Mouse (Mus musculus) liver, postnatal 0 days (tissue): Measurements from ENCODE around the gene Tmem30a. TPM values are rescaled to one million over a fixed set of nuclear protein-coding genes. Genes with fewer than 3 reads are reported as not detected.

Source experiments
- ATAC-seq: fragments of 200-750 bp; cut with Nextera tagmentation; 2 replicates; pipeline ENCODE4 v1.8.0; 2017; ENCODE audit warnings: mild to moderate bottlenecking, moderate library complexity
- DNase-seq: peaks from one replicate; pipeline ENCODE4 v3.0.0-alpha.2; 2016
- H3K27ac ChIP-seq: fragments of 300-500 bp; sonication (generic); 2 replicates; pipeline ENCODE4 v1.5.1; 2014; ENCODE audit warnings: antibody characterized with exemption, moderate library complexity, mild to moderate bottlenecking, low read depth
- H3K27me3 ChIP-seq: fragments of 300-500 bp; sonication (generic); 2 replicates; pipeline ENCODE4 v1.6.1; 2014; ENCODE audit warnings: low read length, control low read depth, mixed read lengths; ENCODE audit not compliant: insufficient read depth
- H3K36me3 ChIP-seq: fragments of 300-500 bp; sonication (generic); replicated peaks from 2 replicates; pipeline ENCODE4 v1.6.1; 2014; ENCODE audit warnings: mild to moderate bottlenecking, control low read depth, low read length, moderate library complexity, mixed read lengths; ENCODE audit not compliant: insufficient read depth
- H3K4me1 ChIP-seq: fragments of 300-500 bp; sonication (generic); 2 replicates; pipeline ENCODE4 v1.6.1; 2014; ENCODE audit warnings: antibody characterized with exemption, mild to moderate bottlenecking, control low read depth; ENCODE audit not compliant: insufficient read depth
- H3K4me2 ChIP-seq: fragments of 300-500 bp; sonication (generic); 2 replicates; pipeline ENCODE4 v1.6.1; 2014; ENCODE audit warnings: low read depth, mild to moderate bottlenecking, low read length, moderate library complexity, mixed read lengths
- H3K4me3 ChIP-seq: fragments of 300-500 bp; sonication (generic); 2 replicates; pipeline ENCODE4 v1.5.1; 2014; ENCODE audit warnings: low read depth, low read length
- H3K9ac ChIP-seq: fragments of 300-500 bp; sonication (generic); replicated peaks from 2 replicates; pipeline ENCODE4 v1.6.1; 2014; ENCODE audit warnings: mild to moderate bottlenecking, moderate library complexity
- H3K9me3 ChIP-seq: fragments of 300-500 bp; sonication (generic); 2 replicates; pipeline ENCODE4 v1.6.1; 2016; ENCODE audit warnings: mild to moderate bottlenecking, control low read depth, low read length, mixed read lengths
- CTCF ChIP-seq: sonication (generic); IDR thresholded peaks from 2 replicates; pipeline ENCODE4 v1.5.1; 2016; ENCODE audit warnings: antibody characterized with exemption, low read depth
- EP300 ChIP-seq: IDR thresholded peaks from 2 replicates; pipeline ENCODE4 v1.6.1; 2016; ENCODE audit warnings: antibody characterized with exemption, low read depth, mild to moderate bottlenecking
- WGBS: fragments of 180-500 bp; shearing (Covaris S2); extraction: QIAGEN DNeasy Blood & Tissue Kit; methylation state at CpG from one replicate; pipeline ENCODE4 v1.1.7; 2014; ENCODE audit not compliant: insufficient replicate concordance; 5-methylcytosine and 5-hydroxymethylcytosine counted together
- polyA plus RNA-seq: library from polyadenylated mRNA; unstranded; fragments of >200 nt; fragmentation: Nextera tagmentation; extraction: Ambion mirVana; gene quantifications from 2 replicates; pipeline ENCODE4 v1.2.1, GENCODE M21; 2015

Gene Tmem30a
- 59.7 and 67.5 TPM in 2 replicates for polyA plus RNA-seq

DNA sequence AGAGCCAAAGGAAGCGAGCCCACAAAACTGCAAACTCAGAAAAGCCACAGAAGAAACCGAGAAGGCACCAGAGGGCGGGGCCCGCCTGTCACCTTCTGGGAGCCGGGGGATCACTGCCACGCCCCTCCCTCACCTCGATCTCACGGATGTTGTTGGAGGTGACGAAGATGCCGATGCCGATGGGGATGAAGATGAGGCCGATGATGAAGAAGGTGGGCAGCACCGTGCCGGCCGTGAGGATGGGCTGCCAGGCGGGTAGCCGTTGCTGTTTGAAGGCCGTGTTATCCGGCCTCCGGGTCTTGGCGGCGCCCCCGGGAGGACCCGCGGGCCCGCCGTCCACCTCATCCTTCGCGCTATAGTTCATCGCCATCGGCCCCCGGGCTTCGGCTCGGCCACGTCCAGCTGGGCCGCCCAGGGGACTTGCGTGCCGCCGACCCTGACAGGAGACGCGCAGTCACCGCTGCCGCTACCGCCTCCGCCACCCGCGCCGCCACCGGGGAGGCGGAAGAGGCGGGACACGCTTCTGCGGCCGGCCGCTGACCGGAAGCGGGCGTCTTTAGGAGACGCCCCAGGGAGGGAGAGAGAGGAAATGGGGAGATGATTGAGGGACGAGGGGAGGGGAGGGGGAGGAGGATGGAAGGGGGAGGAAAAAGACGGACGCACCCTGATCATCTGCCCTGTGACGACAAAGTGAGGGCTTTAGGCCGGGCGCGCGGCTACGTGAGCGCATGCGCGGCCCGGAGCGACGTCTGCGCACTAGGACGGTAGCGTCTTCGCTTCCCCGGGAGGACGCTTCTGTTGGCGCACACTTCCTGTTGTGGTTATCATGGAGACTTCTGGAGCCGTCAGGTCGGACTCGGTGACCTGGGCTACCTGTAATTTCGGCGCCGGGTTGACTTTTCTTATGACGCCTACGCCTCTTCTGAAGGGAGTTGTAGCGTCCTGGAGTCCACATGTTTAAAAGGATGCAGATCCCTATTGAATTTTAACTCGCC, at the start of gene Tmem30a:
Gene Tmem30a, minus strand, starts transcription at position 667 of the 995 bp plus-strand sequence.
- ATAC-seq (peak; percentile 94), DNase-seq (peak; percentile 93)
- TF ChIP-seq CTCF (no peak), EP300 (0 out of 2 replicates have a peak, but pooled peaks have one; percentile 4)
- Histone ChIP-seq H3K4me2 (peak within 1 kb of the TSS; percentile 83), H3K4me1 (peaks cover 29% of the 10 kb centered on the region), H3K9ac (peak within 1 kb of the TSS; percentile 86), H3K27me3 (no peaks in the 10 kb centered on the region), H3K9me3 (no peaks in the 10 kb centered on the region), H3K36me3 (no peaks in the 10 kb centered on the region), H3K27ac (peak within 1 kb of the TSS; percentile 98), H3K4me3 (peak within 1 kb of the TSS; percentile 97)
- WGBS = under 1% methylated on average over 87 of the region's 91 CpGs

DNA sequence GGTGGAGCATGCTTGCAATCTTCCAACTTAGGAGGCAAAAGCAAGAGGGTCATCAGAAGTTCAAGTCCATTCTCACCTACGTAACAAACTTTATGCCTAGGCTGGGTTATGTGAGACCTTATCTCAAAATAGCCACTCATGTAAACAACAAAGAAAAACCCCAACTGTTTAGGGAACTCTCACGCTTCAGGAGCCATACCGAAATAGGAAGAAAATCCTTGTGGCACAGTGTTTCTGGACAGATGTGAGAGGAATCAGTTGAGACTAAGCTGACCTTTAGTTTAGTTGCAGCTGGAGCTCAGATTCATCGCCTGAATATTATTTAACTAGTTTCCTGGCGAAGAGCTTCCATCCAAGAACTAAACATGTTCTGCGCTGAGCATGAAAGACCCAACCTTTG, 49.3 kb upstream of the Tmem30a start:
- no peak overlapping the region for H3K9ac ChIP-seq
- no peaks in the 10 kb centered on the region for H3K36me3 ChIP-seq
- ATAC-seq (no peak), DNase-seq (no peak)
- H3K9me3 ChIP-seq = no peaks in the 10 kb centered on the region
- H3K4me1 ChIP-seq = no peaks in the 10 kb centered on the region
- H3K4me3 ChIP-seq = no peak overlapping the region
- H3K27me3 ChIP-seq = no peaks in the 10 kb centered on the region
- no peak for TF ChIP-seq CTCF
- no peak for TF ChIP-seq EP300
- H3K27ac ChIP-seq = no peak overlapping the region
- H3K4me2 ChIP-seq = no peak overlapping the region
- 77% methylated on average over 6 of the region's 6 CpGs for WGBS

DNA sequence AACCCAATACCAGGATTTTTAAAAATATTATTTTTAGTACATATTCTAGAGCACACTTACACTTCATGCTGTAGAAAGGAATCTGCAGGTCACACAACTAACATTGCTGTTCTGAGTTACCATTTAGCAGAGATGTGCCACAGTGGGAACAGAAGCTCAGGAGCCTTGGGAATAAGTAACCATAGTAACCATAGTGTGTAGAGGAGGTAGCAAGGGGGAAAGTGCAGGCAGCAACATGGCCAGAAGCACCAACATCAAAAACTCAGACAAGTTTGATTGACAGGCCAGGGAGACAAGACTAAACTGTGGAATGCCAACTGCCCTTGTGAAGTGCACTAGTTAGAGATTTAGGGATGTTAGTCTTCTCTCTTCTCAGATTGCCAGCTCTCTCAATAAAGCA, 48.7 kb upstream of the Tmem30a start:
- no peak overlapping the region for H3K4me3 ChIP-seq
- H3K9me3 ChIP-seq = no peaks in the 10 kb centered on the region
- H3K27ac ChIP-seq = no peak overlapping the region
- H3K27me3 ChIP-seq = no peaks in the 10 kb centered on the region
- H3K9ac ChIP-seq = no peak overlapping the region
- no peak for ATAC-seq
- no peaks in the 10 kb centered on the region for H3K4me1 ChIP-seq
- DNase-seq = no peak
- H3K4me2 ChIP-seq = no peak overlapping the region
- H3K36me3 ChIP-seq = no peaks in the 10 kb centered on the region
- TF ChIP-seq EP300 (no peak), CTCF (no peak)

DNA sequence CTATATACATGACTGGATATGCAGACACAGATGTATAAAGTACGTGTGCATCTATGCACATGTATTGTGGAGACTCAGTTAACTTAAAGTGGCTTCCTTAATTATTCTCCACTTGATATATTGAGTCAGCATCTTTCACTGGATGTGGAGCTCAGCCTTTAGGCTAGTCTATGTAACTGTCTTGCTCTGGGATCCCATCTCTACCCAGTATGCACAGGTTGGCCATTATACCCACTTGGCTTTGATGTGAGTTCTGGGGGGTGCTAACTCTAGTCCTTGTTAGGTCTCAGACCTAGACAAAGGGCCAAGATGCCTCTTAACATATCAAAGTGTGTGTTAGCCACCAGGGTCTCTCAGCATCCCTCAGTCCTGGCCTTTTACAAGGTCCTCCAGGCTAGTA, 38.0 kb upstream of the Tmem30a start:
- Histone ChIP-seq H3K9me3 (no peaks in the 10 kb centered on the region), H3K4me1 (no peaks in the 10 kb centered on the region), H3K4me2 (no peak overlapping the region), H3K9ac (no peak overlapping the region), H3K36me3 (no peaks in the 10 kb centered on the region), H3K27ac (no peak overlapping the region), H3K4me3 (no peak overlapping the region), H3K27me3 (no peaks in the 10 kb centered on the region)
- DNase-seq = no peak
- WGBS = 74% methylated on average over 1 of the region's 1 CpGs
- TF ChIP-seq EP300 (no peak), CTCF (no peak)
- ATAC-seq = no peak

DNA sequence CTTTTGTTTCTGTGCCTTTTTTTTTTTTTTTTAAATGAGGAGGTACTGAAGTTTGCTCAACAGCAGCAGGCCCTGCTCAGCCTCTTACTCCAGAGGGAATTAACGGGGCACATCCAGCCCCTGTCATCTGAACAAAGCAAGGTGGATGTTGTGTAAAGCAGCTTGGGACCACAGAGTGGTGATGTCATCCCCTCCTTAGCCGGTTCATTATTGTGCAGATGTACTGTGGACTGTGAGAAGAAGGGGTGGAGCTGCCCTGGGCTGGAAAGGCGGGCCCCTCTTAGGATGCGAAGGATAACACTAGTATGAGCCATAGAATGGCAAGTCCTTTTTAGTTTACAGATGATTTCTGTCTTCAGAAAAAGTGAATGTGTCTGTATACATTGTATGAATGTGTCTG, 37.6 kb upstream of the Tmem30a start:
- Histone ChIP-seq H3K9ac (no peak overlapping the region), H3K36me3 (no peaks in the 10 kb centered on the region), H3K27me3 (no peaks in the 10 kb centered on the region), H3K4me1 (no peaks in the 10 kb centered on the region), H3K4me3 (no peak overlapping the region), H3K9me3 (no peaks in the 10 kb centered on the region), H3K27ac (no peak overlapping the region), H3K4me2 (no peak overlapping the region)
- no peak for TF ChIP-seq CTCF
- no peak for TF ChIP-seq EP300
- WGBS = 46% methylated on average over 4 of the region's 4 CpGs
- DNase-seq (no peak), ATAC-seq (no peak)

DNA sequence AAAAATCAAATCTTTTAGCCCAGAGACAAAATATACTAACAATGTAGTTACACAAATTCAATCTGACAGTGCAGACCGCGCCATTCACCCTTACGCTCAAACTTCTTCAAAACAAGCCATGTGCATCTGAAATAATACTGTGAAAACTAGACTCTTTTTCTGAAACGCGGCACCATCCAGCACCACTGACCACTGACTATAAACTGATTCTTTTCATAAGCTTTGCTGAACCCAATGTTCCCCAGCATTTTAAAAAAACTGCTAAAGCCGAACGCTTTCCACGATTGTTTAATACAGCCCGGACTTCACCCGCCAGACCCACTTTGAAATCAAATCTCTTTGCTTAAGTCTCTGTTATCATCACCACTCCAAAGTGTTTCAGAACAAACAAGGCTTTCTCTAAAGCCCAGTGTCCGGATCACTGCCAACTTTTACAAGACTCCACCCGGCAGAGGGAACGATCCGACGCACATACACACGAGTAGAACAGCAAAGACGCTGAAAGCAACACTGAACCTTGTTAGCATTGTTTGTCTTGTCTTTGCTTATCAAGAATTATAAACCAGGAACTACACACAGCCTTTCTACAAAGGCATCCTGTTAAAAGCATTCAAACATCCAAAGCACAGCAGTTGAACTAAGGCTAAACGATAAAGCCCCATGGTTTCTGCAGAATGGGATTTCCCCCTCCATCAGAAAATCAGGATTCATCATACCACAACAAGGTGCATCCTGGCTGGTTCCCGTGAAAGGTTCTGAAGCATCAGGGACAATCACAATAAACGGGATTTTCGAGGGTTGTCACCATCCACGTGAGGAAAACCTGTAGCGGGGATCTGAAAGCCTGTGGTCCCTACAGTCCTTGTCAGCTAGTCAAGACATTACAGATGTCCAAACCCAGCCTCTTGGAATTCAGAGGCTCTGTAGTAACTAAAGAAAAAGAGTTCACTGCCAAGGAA, 36.8 kb upstream of the Tmem30a start:
- DNase-seq (no peak), ATAC-seq (no peak)
- H3K4me2 ChIP-seq = no peak overlapping the region
- H3K9ac ChIP-seq = no peak overlapping the region
- no peaks in the 10 kb centered on the region for H3K4me1 ChIP-seq
- no peaks in the 10 kb centered on the region for H3K36me3 ChIP-seq
- no peak for TF ChIP-seq CTCF
- TF ChIP-seq EP300 = no peak
- H3K27me3 ChIP-seq = no peaks in the 10 kb centered on the region
- WGBS = 63% methylated on average over 23 of the region's 23 CpGs
- H3K27ac ChIP-seq = no peak overlapping the region
- H3K4me3 ChIP-seq = no peak overlapping the region
- H3K9me3 ChIP-seq = no peaks in the 10 kb centered on the region
